Mouse (Mus musculus): Measurements from ENCODE around the gene Gm33543.

DNA sequence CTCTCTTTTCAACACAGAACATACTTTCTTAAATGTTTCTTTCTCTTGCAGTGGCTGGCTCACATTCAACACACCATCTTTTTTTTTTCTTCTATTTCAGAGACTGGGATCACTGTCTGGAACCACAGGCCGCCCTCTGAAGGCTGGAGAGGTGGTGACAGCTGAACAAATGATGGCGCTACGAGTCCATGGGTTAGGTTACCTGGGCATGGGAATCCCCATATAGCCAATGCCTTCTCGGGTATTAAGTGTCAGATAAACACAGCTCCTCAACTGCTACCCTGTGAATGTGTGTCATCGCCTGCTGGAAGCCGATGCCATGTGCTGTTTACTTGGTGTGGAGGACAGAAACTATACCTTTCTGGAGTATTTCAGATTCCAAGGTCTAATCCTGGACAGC lies 48.0 kb downstream of the Gm33543 start:
- TF ChIP-seq MYOG (IDR thresholded peaks at IDR 0.05; ENCODE audit: control insufficient read depth in 1 of 3, insufficient read depth in 1 of 3, insufficient read length in 2 of 3, low read depth in 2 of 3) = no peak
- no peak for TF ChIP-seq CEBPB (IDR thresholded peaks at IDR 0.05; ENCODE audit: insufficient read depth, poor library complexity, severe bottlenecking)
- no peak for TF ChIP-seq POLR2AphosphoS2 (IDR thresholded peaks at IDR 0.05; ENCODE audit: insufficient read length, low read depth)
- TF ChIP-seq USF1 (IDR thresholded peaks at IDR 0.05; ENCODE audit: low read depth) = no peak
- TF ChIP-seq MYOD1 (IDR thresholded peaks at IDR 0.05; ENCODE audit: control insufficient read depth in 1 of 3, insufficient read length in 2 of 3, low read depth in 2 of 3) = no peak
- no peak for TF ChIP-seq POLR2A (IDR thresholded peaks at IDR 0.05; ENCODE audit: insufficient read length, low read depth)

All from myocyte (in vitro differentiated cells).